Mouse (Mus musculus): ENCODE measurements at regions not wholly inside any gene's neighbourhood (a gene's known extent, or its start where the extent isn't known, plus 50 kb on each side); places are given as distances from the start of the nearest gene placed in this dataset.

DNA sequence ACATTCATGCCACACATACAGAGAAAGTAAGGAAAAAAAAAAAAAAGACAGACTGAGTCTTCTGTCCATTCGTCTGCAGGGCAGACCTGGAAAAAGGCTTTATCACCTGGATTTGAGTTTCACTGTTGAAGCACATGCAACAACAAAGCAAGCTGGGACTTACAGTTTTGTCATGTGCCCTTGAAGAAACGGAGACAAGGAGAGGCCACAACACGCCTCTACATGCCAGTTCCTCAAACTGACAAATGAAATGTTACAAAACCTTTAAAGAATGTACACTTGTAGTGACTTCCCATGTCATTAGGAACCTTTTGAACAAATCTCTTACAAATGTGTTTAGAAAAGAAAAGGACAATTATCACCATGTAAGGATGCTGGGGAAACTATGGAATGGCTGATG lies 53.6 kb upstream of the Tmpo start:
- Histone ChIP-seq H3K27me3 (replicated peaks; ENCODE audit: control insufficient read depth, insufficient read depth, low read length) (no peaks in the 10 kb centered on the region), H3K4me1 (ENCODE audit: control insufficient read depth, insufficient read depth, low read length) (peaks cover 22% of the 10 kb centered on the region), H3K4me2 (ENCODE audit: low read depth, low read length) (no peak overlapping the region), H3K9ac (ENCODE audit: low read depth, low read length) (no peak overlapping the region), H3K9me3 (ENCODE audit: control insufficient read depth, low read length) (no peaks in the 10 kb centered on the region), H3K27ac (replicated peaks; ENCODE audit: low read depth, low read length) (no peak overlapping the region), H3K36me3 (ENCODE audit: control insufficient read depth, insufficient read depth, low read length) (no peaks in the 10 kb centered on the region), H3K4me3 (ENCODE audit: low read depth, low read length) (no peak overlapping the region)
- no peak for DNase-seq (ENCODE audit: low spot score)
- WGBS, result 73% methylated on average over 3 of the region's 3 CpGs
- ATAC-seq (ENCODE audit: low read depth), result no peak
